In the genomic region with DNA sequence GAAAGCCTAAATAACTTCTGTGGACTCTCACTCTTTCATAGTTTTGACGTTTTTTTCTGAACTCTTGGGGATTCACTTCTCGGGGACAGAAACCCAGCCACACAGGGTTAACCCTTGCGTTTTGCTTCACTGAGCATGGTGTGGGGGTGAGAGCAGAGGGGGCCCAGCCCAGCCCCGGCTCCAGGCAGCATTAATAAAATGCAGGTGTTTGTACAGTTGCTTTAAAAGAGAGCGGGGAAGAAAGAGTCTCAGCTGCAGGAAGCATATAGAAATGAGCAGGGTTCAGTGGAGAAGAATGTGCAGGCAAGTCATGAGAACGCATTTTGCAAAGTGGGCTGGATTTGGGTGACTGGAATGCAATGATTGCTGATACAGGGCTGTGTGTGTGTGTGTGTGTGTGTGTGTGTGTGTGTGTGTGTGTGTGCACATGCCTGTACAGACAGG, we compare ENCODE assay signal across 11 mouse cellular contexts.
DNase-seq lines count a peak whose midpoint lies in the region; ATAC-seq and TF ChIP-seq lines count a peak whose summit lies in the region.
"Had no signal": no experiment of that assay in that cellular context is flagged by ENCODE, and none has a peak within 500 bp of the region (broad histone marks: within the 10 kb centered on the region; RNA-seq: fewer than 3 reads in every experiment).

No protein-coding gene starts in this region.

- no peaks in the 10 kb centered on the region for H3K9me3 ChIP-seq in hindbrain, embryonic 10.5 days
- no peaks in the 10 kb centered on the region for H3K9me3 ChIP-seq in hindbrain, postnatal 0 days (ENCODE audit: low read length)
- no peaks in the 10 kb centered on the region for H3K9me3 ChIP-seq in CH12.LX (replicated peaks; ENCODE audit: low read length)
- H3K9me3 ChIP-seq in forebrain, embryonic 11.5 days (ENCODE audit: control insufficient read depth, low read length) = no peaks in the 10 kb centered on the region
- H3K9me3 ChIP-seq in limb, embryonic 14.5 days (ENCODE audit: control insufficient read depth, low read length) = no peaks in the 10 kb centered on the region

- dilution Hi-C loops in CH12.LX (cut with MboI; ENCODE audit: extremely low pct_ligation_motif_present, extremely low pct_unique_long_range_greater_than_20kb, low sequenced_read_pairs) = no loop called here

- TF ChIP-seq CTCF in hindbrain, postnatal 0 days (IDR thresholded peaks at IDR 0.05; ENCODE audit: low read depth) = no peak
- no peak for TF ChIP-seq CTCF in CH12.LX (conservative IDR thresholded peaks at IDR 0.05 in 1 of 2, IDR thresholded peaks at IDR 0.05 in 1 of 2; ENCODE audit: low read depth in 2 of 2, low read length in 2 of 2)

- no peak for ATAC-seq in hindbrain, postnatal 0 days
- peak; percentile 57 for ATAC-seq in forebrain, embryonic 11.5 days (replicated peaks; ENCODE audit: low FRiP score)
- ATAC-seq in limb, embryonic 14.5 days (ENCODE audit: low FRiP score, low read depth) = peak; percentile 85
- ATAC-seq: CD4-positive, CD25-positive, alpha-beta regulatory T cell, adult 4 months had no signal

- no peak overlapping the region for H3K4me2 ChIP-seq in hindbrain, postnatal 0 days (ENCODE audit: low read depth, low read length)
- peak overlapping the region; percentile 53; the same call in 1 of the 2 replicates for H3K4me2 ChIP-seq in CH12.LX (ENCODE audit: insufficient read depth, low read depth, poor library complexity, severe bottlenecking)
- H3K4me2 ChIP-seq in forebrain, embryonic 11.5 days (ENCODE audit: low read depth, low read length, severe bottlenecking) = peak overlapping the region; percentile 45; the same call in 1 of the 2 replicates
- H3K4me2 ChIP-seq in limb, embryonic 14.5 days (replicated peaks; ENCODE audit: low read depth, low read length, severe bottlenecking) = peak overlapping the region; percentile 27

- no peaks in the 10 kb centered on the region for H3K36me3 ChIP-seq in hindbrain, embryonic 10.5 days
- no peaks in the 10 kb centered on the region for H3K36me3 ChIP-seq in hindbrain, postnatal 0 days (ENCODE audit: insufficient read depth, low read length)
- H3K36me3 ChIP-seq in CH12.LX (replicated peaks in 1 of 2; ENCODE audit: control insufficient read depth in 1 of 2, insufficient read depth in 1 of 2, low read length in 1 of 2) = no peaks in the 10 kb centered on the region
- no peaks in the 10 kb centered on the region for H3K36me3 ChIP-seq in forebrain, embryonic 11.5 days (ENCODE audit: control insufficient read depth, insufficient read depth, low read length)
- H3K36me3 ChIP-seq in limb, embryonic 14.5 days (ENCODE audit: control insufficient read depth, insufficient read depth, low read length) = no peaks in the 10 kb centered on the region

- peak; percentile 44 for DNase-seq in hindbrain, embryonic 10.5 days (ENCODE audit: low spot score)
- DNase-seq in hindbrain, postnatal 0 days (ENCODE audit: low spot score) = no peak
- DNase-seq in CH12.LX (ENCODE audit: extremely low read depth) = no peak
- DNase-seq in forebrain, embryonic 11.5 days (ENCODE audit: low spot score) = no peak
- peak; percentile 76 for DNase-seq in limb, embryonic 14.5 days (ENCODE audit: low spot score)
- DNase-seq in frontal cortex, postnatal 36 days (ENCODE audit: low spot score in 2 of 2) = no peak
- DNase-seq in adrenal gland, postnatal 25 days = no peak
- no peak for DNase-seq in gastrocnemius, postnatal 14 days
- DNase-seq: cerebellum, postnatal 10 days; heart, adult 18-20 months had no signal

- peak; percentile 37; the same call in 1 of the 2 replicates for TF ChIP-seq EP300 in CH12.LX (IDR thresholded peaks at IDR 0.05; ENCODE audit: low read length)

- no peak overlapping the region for H3K9ac ChIP-seq in hindbrain, postnatal 0 days (replicated peaks; ENCODE audit: low read length)
- peak overlapping the region; percentile 35 for H3K9ac ChIP-seq in CH12.LX (ENCODE audit: insufficient read depth, low read depth)
- peak overlapping the region; percentile 47; the same call in 1 of the 2 replicates for H3K9ac ChIP-seq in forebrain, embryonic 11.5 days (ENCODE audit: low read length)
- H3K9ac ChIP-seq in limb, embryonic 14.5 days (ENCODE audit: low read depth, low read length, severe bottlenecking) = no peak overlapping the region

- in situ Hi-C loops in CH12.LX (cut with MboI; ENCODE audit: low pct_ligation_motif_present, low pct_unique_long_range_greater_than_20kb, low sequenced_read_pairs) = no loop called here

- WGBS in hindbrain, embryonic 10.5 days = 5% methylated on average over 6 of the region's 6 CpGs
- WGBS in hindbrain, postnatal 0 days = 7% methylated on average over 6 of the region's 6 CpGs
- WGBS in forebrain, embryonic 11.5 days = 5% methylated on average over 6 of the region's 6 CpGs
- WGBS in limb, embryonic 14.5 days = under 1% methylated on average over 6 of the region's 6 CpGs

- intact Hi-C loops in gastrocnemius, postnatal 14 days (cut with DNase I; ENCODE audit: low total_unique reads) = loop anchor here (10.0 kb wide), 1 partner anchor 74 kb away; no protein-coding TSS in a partner anchor

- H3K79me2 ChIP-seq in CH12.LX (replicated peaks; ENCODE audit: control insufficient read depth, extremely low read depth, insufficient read depth, poor library complexity, severe bottlenecking) = no peaks in the 10 kb centered on the region

- H3K27me3 ChIP-seq in hindbrain, embryonic 10.5 days (ENCODE audit: insufficient read depth, poor library complexity, severe bottlenecking) = peaks cover 4% of the 10 kb centered on the region; the same call in 1 of the 2 replicates
- H3K27me3 ChIP-seq in hindbrain, postnatal 0 days (ENCODE audit: insufficient read depth, low read length) = no peaks in the 10 kb centered on the region
- no peaks in the 10 kb centered on the region for H3K27me3 ChIP-seq in CH12.LX (replicated peaks)
- H3K27me3 ChIP-seq in forebrain, embryonic 11.5 days (ENCODE audit: control insufficient read depth, insufficient read depth, low read length) = no peaks in the 10 kb centered on the region
- no peaks in the 10 kb centered on the region for H3K27me3 ChIP-seq in limb, embryonic 14.5 days (ENCODE audit: control insufficient read depth, insufficient read depth, low read length)

- H3K4me1 ChIP-seq in hindbrain, embryonic 10.5 days (replicated peaks) = peaks cover 66% of the 10 kb centered on the region
- H3K4me1 ChIP-seq in hindbrain, postnatal 0 days (ENCODE audit: insufficient read depth, low read length) = peaks cover 23% of the 10 kb centered on the region
- peaks cover 16 to 70% of the 10 kb centered on the region in 2 experiments for H3K4me1 ChIP-seq in CH12.LX (ENCODE audit: control insufficient read depth in 1 of 2, insufficient read depth in 2 of 2)
- H3K4me1 ChIP-seq in forebrain, embryonic 11.5 days (replicated peaks; ENCODE audit: control insufficient read depth, insufficient read depth, low read length) = peaks cover 32% of the 10 kb centered on the region
- H3K4me1 ChIP-seq in limb, embryonic 14.5 days (ENCODE audit: control insufficient read depth, insufficient read depth, low read length) = peaks cover 56% of the 10 kb centered on the region

- H3K27ac ChIP-seq in hindbrain, embryonic 10.5 days = peak overlapping the region; percentile 89
- no peak overlapping the region for H3K27ac ChIP-seq in hindbrain, postnatal 0 days
- no peak overlapping the region for H3K27ac ChIP-seq in CH12.LX (ENCODE audit: insufficient read depth, low read depth)
- peak overlapping the region; percentile 94 for H3K27ac ChIP-seq in forebrain, embryonic 11.5 days (ENCODE audit: low read depth, low read length)
- peak overlapping the region; percentile 88 for H3K27ac ChIP-seq in limb, embryonic 14.5 days (replicated peaks; ENCODE audit: low read depth, low read length)

- peak overlapping the region; percentile 42 for H3K4me3 ChIP-seq in hindbrain, embryonic 10.5 days
- no peak overlapping the region for H3K4me3 ChIP-seq in hindbrain, postnatal 0 days (ENCODE audit: low read length)
- peak overlapping the region in 1 of 3 experiments; percentile 36 for H3K4me3 ChIP-seq in CH12.LX (replicated peaks in 1 of 3; ENCODE audit: low read depth in 2 of 3, low read length in 2 of 3, poor library complexity in 1 of 3)
- H3K4me3 ChIP-seq in forebrain, embryonic 11.5 days (ENCODE audit: low read depth, low read length) = peak overlapping the region; percentile 6; the same call in 1 of the 2 replicates
- H3K4me3 ChIP-seq in limb, embryonic 14.5 days (replicated peaks; ENCODE audit: low read length) = no peak overlapping the region

- TF ChIP-seq RAD21 in CH12.LX (IDR thresholded peaks at IDR 0.05; ENCODE audit: low read depth, low read length) = no peak

- no peak for TF ChIP-seq POLR2A in CH12.LX (IDR thresholded peaks at IDR 0.05; ENCODE audit: low read depth, low read length)
- TF ChIP-seq POLR2A in limb, embryonic 14.5 days (IDR thresholded peaks at IDR 0.05; ENCODE audit: borderline replicate concordance, extremely low read depth, insufficient read depth, insufficient read length) = no peak

TF ChIP-seq in CH12.LX, 34 proteins besides CTCF, POLR2A, EP300 and RAD21:
- TF ChIP-seq MAZ (IDR thresholded peaks at IDR 0.05; ENCODE audit: low read depth, low read length) = no peak
- TF ChIP-seq ETS1 (conservative IDR thresholded peaks at IDR 0.05; ENCODE audit: low read depth, low read length) = peak; percentile 54
- peak; percentile 51; the same call in 1 of the 2 replicates for TF ChIP-seq TCF12 (IDR thresholded peaks at IDR 0.05; ENCODE audit: low read depth, low read length)
- no peak for TF ChIP-seq CHD2 (IDR thresholded peaks at IDR 0.05; ENCODE audit: low read length)
- TF ChIP-seq TBP (conservative IDR thresholded peaks at IDR 0.05; ENCODE audit: low read depth, low read length) = no peak
- TF ChIP-seq JUN (IDR thresholded peaks at IDR 0.05; ENCODE audit: insufficient read depth, low read depth, low read length) = no peak
- peak; percentile 50 for TF ChIP-seq ZNF384 (IDR thresholded peaks at IDR 0.05; ENCODE audit: low read depth, low read length)

Comparison
In these comparisons a context has a peak if more than half of its experiments do, and no peak if none do; other contexts are left out.
1. DNase-seq: peak in hindbrain, embryonic 10.5 days (single experiment) and limb, embryonic 14.5 days (single experiment); none in hindbrain, postnatal 0 days (single experiment), CH12.LX (single experiment), forebrain, embryonic 11.5 days (single experiment), frontal cortex, postnatal 36 days (0 of 2), adrenal gland, postnatal 25 days (single experiment) and gastrocnemius, postnatal 14 days (single experiment).
2. H3K27ac ChIP-seq: peak in hindbrain, embryonic 10.5 days (single experiment), forebrain, embryonic 11.5 days (single experiment) and limb, embryonic 14.5 days (single experiment); none in hindbrain, postnatal 0 days (single experiment) and CH12.LX (single experiment).
3. H3K4me3 ChIP-seq: peak in hindbrain, embryonic 10.5 days (single experiment) and forebrain, embryonic 11.5 days (single experiment); none in hindbrain, postnatal 0 days (single experiment) and limb, embryonic 14.5 days (single experiment).
4. H3K9ac ChIP-seq: peak in CH12.LX (single experiment) and forebrain, embryonic 11.5 days (single experiment); none in hindbrain, postnatal 0 days (single experiment) and limb, embryonic 14.5 days (single experiment).